Mouse (Mus musculus) embryonic facial prominence, embryonic 10.5 days (tissue): ENCODE measurements around the gene Olfr845. TPM values are rescaled to one million over a fixed set of nuclear protein-coding genes. Genes with fewer than 3 reads are reported as not detected.

Source experiments
- DNase-seq: peaks from one replicate; pipeline ENCODE4 v3.0.0-alpha.2; 2017; ENCODE audit warnings: low spot score
- H3K27ac ChIP-seq: fragments of 300-500 bp; sonication (generic); replicated peaks from 2 replicates; pipeline ENCODE4 v1.5.1; 2016; ENCODE audit warnings: mild to moderate bottlenecking
- H3K27me3 ChIP-seq: fragments of 300-500 bp; sonication (generic); replicated peaks from 2 replicates; pipeline ENCODE4 v1.6.1; 2016; ENCODE audit warnings: low read depth, mild to moderate bottlenecking; ENCODE audit not compliant: poor library complexity, severe bottlenecking
- H3K36me3 ChIP-seq: fragments of 300-500 bp; sonication (generic); replicated peaks from 2 replicates; pipeline ENCODE4 v1.6.1; 2016; ENCODE audit warnings: mild to moderate bottlenecking, moderate library complexity
- H3K4me1 ChIP-seq: fragments of 300-500 bp; sonication (generic); 2 replicates; pipeline ENCODE4 v1.6.1; 2016
- H3K4me3 ChIP-seq: fragments of 300-500 bp; sonication (generic); 2 replicates; pipeline ENCODE4 v1.5.1; 2016; ENCODE audit warnings: mild to moderate bottlenecking, moderate library complexity
- H3K9me3 ChIP-seq: fragments of 300-500 bp; sonication (generic); 2 replicates; pipeline ENCODE4 v1.6.1; 2016; ENCODE audit warnings: mild to moderate bottlenecking
- WGBS: fragments of 180-500 bp; shearing (Covaris S2); methylation state at CpG from one replicate; pipeline ENCODE4 v1.1.7; 2016; 5-methylcytosine and 5-hydroxymethylcytosine counted together
- polyA plus RNA-seq: library from polyadenylated mRNA; unstranded; fragments of >200 nt; fragmentation: Nextera tagmentation; extraction: Ambion mirVana; gene quantifications from 2 replicates; pipeline ENCODE4 v1.2.1, GENCODE M21; 2016

Gene Olfr845
- polyA plus RNA-seq: not detected in 2 replicates

DNA sequence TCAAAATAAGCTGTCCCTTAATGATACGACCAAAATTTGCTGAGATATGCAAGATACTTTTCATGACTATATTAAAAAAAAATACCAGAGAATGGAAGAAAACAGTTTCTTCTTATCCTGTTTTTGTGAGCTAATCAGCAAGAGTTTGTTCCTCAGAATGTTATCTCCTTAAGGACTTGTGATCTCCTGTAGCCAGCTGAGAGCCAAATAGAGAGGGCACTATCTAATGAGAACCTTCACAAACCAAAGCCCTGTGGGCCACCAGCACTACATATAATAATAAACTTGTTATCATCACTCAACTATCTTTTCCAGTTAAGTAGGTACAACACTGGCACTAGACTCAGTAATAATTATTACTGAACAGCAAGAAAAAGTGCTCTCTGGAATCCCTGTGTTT lies at the start of gene Olfr845:
Gene Olfr845, plus strand, starts transcription at position 301 of the 400 bp plus-strand sequence.
- Histone ChIP-seq H3K4me3 (no peak within 1 kb of the TSS), H3K36me3 (no peaks in the 10 kb centered on the region), H3K27me3 (no peaks in the 10 kb centered on the region), H3K4me1 (no peaks in the 10 kb centered on the region), H3K27ac (no peak within 1 kb of the TSS), H3K9me3 (peaks cover 12% of the 10 kb centered on the region)
- WGBS: 86% methylated on average over 1 of the region's 1 CpGs
- DNase-seq: no peak

DNA sequence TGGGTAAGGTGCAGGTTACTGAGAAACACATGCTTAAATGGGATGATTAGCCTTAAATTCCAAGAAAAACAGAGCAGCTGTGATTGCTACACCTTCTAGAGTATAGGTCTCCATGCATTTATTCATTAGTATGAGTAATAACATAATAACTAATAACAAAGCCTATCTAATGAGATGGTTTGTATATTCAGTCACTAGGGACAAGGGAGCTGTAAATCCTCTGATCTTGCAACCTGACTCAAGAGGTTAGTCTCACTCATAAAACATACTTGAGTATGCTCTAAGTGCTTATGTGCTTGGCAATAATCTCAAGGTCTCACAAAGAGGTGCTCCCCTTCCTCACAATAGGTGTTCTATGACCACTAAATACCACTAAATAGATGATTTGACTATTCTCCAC lies 20.2 kb upstream of the Olfr845 start, which contains the start of gene Olfr844:
Gene Olfr844, plus strand, starts transcription at position 301 of the 400 bp plus-strand sequence.
- Histone ChIP-seq H3K4me1 (no peaks in the 10 kb centered on the region), H3K27ac (no peak within 1 kb of the TSS), H3K4me3 (no peak within 1 kb of the TSS), H3K36me3 (no peaks in the 10 kb centered on the region), H3K27me3 (no peaks in the 10 kb centered on the region), H3K9me3 (peaks cover 20% of the 10 kb centered on the region; the same call in 1 of the 2 replicates)
- no peak for DNase-seq

DNA sequence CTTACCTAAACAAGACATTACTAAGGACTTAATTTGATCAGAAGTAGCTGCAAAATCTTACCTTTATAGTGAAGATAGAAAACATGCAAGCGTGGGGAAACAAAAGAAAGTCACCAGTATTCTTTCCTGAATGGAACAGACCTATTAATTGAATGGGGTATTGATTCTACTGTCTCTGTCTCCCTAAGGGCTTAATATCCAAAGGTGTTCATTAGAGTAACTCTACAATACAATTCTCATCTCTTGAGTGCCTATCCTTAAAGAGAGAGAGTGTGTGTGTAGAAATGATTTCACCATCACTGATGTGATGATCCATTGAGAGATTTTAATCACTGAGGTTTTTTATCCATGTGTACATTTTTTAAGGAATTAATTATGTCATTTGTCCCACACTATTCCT lies 27.6 kb downstream of the Olfr845 start, which contains the start of gene Olfr846:
Gene Olfr846, minus strand, starts transcription at position 101 of the 400 bp plus-strand sequence.
- no peak within 1 kb of the TSS for H3K4me3 ChIP-seq
- no peaks in the 10 kb centered on the region for H3K4me1 ChIP-seq
- WGBS: 47% methylated on average over 1 of the region's 1 CpGs
- no peak for DNase-seq
- no peaks in the 10 kb centered on the region for H3K36me3 ChIP-seq
- H3K27me3 ChIP-seq: no peaks in the 10 kb centered on the region
- H3K27ac ChIP-seq: no peak within 1 kb of the TSS
- peaks cover 16% of the 10 kb centered on the region; the same call in 1 of the 2 replicates for H3K9me3 ChIP-seq

GRCm38 (mm10) chr9:19378569-19378968 lies 42.3 kb downstream of the Olfr845 start, which contains the start of gene Olfr847:
Gene Olfr847 (minus strand): TSS chr9:19378669.
- WGBS: 66% methylated on average over 1 of the region's 1 CpGs
- no peak for DNase-seq
- no peak within 1 kb of the TSS for H3K27ac ChIP-seq
- no peak within 1 kb of the TSS for H3K4me3 ChIP-seq
- H3K36me3 ChIP-seq: no peaks in the 10 kb centered on the region
- no peaks in the 10 kb centered on the region for H3K4me1 ChIP-seq
- H3K9me3 ChIP-seq: peaks cover 9% of the 10 kb centered on the region; the same call in 1 of the 2 replicates
- H3K27me3 ChIP-seq: no peaks in the 10 kb centered on the region

Other genes with a start within 250 kb of the Olfr845 start
- gene Olfr836, start 216.1 kb upstream of the Olfr845 start, polyA plus RNA-seq: not detected in 2 replicates
- not detected in 2 replicates for gene Olfr837, start 200.1 kb upstream of the Olfr845 start, polyA plus RNA-seq
- gene Olfr839-ps1, start 159.1 kb upstream of the Olfr845 start, polyA plus RNA-seq: not detected in 2 replicates
- gene Olfr843, start 84.5 kb upstream of the Olfr845 start, polyA plus RNA-seq: not detected in 2 replicates
- gene Olfr844, start 20.1 kb upstream of the Olfr845 start, polyA plus RNA-seq: not detected in 2 replicates
- not detected in 2 replicates for gene Olfr846, start 27.5 kb downstream of the Olfr845 start, polyA plus RNA-seq
- gene Olfr847, start 42.2 kb downstream of the Olfr845 start, polyA plus RNA-seq: not detected in 2 replicates
- gene Olfr849, start 103.8 kb downstream of the Olfr845 start, polyA plus RNA-seq: not detected in 2 replicates
- not detected in 2 replicates for gene Olfr850, start 141.8 kb downstream of the Olfr845 start, polyA plus RNA-seq
- gene Olfr851, start 156.8 kb downstream of the Olfr845 start, polyA plus RNA-seq: not detected in 2 replicates
- gene Olfr853, start 204.6 kb downstream of the Olfr845 start, polyA plus RNA-seq: not detected in 2 replicates
- gene Olfr854, start 230.9 kb downstream of the Olfr845 start, polyA plus RNA-seq: not detected in 2 replicates
- not detected in 2 replicates for gene Olfr855, start 246.2 kb downstream of the Olfr845 start, polyA plus RNA-seq